Mouse (Mus musculus) cerebellum, postnatal 10 days (tissue): Measurements from ENCODE around the gene Grrp1.

Source experiments
- DNase-seq, 2 experiments: peaks; one replicate each; pipeline ENCODE4 v3.0.0; 2021; ENCODE audit warnings: mixed read lengths in 2 of 2

Grrp1 gene

DNA sequence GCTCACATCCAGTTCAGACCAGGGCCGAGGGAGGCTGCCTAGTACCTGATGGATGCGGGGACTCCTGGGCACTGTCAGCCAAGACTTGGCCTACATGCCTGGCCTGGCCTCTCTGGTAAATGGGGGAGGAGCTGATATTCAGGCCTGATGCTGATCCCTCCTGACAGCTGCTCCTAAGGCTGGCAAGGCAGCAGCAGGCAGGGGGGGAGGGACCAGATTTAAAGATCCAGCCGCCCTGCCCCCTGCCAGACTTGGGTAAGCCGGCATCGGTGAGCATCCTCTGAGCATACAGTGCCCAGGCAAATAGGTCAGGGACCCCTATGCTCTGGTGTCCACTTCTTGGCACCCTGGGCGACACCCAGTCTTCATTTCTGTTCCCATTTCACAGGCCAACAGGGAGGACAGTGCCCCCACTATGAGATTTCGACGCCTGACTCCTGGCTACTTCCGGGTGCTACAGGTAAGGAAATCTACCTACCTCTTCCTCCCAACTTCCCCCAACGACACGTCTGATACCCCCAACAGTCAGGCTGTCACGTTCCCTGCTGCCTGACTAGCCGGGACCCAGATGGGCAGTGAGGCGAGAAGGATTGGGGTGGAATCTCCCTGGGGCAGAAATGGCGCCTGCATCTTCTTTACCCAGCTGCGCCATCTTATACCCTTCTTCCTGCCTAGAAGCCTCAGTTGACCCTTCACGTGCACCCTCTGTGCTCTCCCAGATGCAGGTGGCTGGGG, 10.2 kb downstream of the Grrp1 start, which contains the start of gene E130218I03Rik:
TSS of gene E130218I03Rik (plus strand) at position 147 of the 735 bp plus-strand sequence.
- peak; percentile 67 to 79 for DNase-seq

GRCm38 (mm10) chr4:134238686-134239085, 15.2 kb downstream of the Grrp1 start:
- peak in 1 of 2 experiments; percentile 37 for DNase-seq

DNA sequence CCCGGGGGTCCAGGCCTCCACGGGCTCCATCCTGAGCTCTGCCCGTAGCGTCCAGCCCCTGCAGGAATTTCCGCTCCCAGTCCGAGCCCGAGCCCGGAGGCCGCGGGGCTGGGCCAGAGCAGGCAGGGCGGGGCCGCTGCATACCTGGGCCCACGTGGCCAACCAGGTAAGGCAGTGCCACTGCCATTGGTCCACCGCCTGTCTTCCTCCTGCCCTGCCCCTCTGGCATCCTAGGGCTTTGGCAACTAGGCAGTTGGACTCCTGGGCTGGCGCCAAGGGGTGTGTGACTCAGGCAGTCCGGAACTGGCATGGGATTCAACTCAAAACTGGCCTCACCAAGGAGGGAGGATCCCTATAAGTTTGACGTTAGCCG, 15.6 kb downstream of the Grrp1 start, which contains the start of gene Cnksr1:
TSS of gene Cnksr1 (minus strand) at position 121 of the 373 bp plus-strand sequence.
- peak; percentile 80 to 83 for DNase-seq

DNA sequence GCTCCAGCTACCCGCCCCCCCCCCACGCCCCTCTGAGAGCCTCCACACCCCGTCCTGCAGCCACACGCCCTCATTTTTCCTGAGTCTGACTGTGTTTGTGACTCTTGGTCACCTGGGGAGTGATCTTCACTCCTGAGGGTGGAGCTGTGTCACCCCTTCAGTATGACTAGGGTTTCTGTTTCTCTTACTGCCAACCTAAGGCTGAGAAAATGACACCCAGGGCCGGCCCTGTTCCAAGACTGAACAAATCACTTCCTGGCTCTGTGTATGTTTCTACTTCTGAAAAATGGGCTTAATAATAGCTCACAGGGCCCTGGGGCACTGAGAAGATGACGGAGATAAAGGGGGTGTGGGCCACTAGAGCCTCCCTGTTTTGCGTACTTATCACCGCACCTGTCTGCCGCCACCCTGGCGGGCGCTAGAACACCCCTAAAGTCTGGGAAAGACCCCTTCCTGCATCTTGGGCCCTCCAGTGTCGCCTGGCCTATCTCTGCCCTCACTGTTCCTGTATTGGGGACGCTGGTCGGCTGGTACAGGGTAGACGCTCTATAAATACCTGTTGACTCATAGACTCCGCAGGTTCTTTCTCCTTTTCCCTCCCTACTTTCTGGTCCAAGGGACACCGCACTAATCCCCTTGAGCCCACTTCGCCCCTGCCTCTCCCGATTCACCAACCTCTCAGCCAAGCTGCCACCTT, 16.2 kb downstream of the Grrp1 start:
- no peak for DNase-seq

DNA sequence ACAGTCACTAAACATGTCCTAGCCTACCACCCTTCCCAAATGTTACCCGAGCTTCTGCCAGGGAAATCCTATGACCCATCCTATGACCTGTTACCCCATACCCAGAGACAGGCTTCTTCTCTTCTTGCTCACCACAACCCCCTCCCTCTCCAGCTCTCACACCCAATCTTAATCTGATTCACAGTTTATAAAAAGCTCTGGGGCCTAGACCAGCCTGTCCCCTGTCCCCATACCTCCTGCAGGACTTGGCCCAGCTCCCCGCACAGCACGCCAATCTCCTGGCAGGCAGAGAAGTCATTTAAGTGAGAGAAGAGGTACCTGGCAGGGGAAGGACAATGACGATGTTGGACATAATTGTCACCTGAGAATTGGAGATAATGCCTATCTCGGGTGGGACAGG, 19.0 kb downstream of the Grrp1 start:
- peak in 1 of 2 experiments; percentile 10 for DNase-seq

- DNase-seq, result no peak
These were observed 23.5 kb downstream of the Grrp1 start for GRCm38 (mm10) chr4:134230431-134230830.

DNA sequence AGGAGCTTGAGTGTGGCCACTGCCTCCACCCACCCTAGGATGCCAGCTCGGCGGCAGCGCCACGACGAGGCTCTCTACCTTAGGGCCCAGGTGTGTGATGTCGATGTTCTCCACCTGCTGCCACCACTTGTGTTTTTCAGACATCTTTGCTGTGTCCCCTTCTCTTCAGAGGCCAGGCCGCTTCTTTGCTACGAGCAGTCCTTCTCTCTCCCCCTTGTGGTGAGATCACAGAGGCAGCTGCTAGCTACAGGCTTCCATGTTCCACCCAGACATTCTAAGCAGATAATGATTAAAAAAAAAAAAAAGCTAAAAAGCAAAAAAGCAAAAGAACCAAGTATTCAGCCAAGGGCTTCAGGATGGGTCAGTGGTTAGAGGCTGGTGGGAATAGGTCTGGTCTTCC, 26.7 kb downstream of the Grrp1 start, which contains the start of gene Catsper4:
TSS of gene Catsper4 (minus strand) at position 190 of the 400 bp plus-strand sequence.
- DNase-seq, result peak in 1 of 2 experiments; percentile 16

DNA sequence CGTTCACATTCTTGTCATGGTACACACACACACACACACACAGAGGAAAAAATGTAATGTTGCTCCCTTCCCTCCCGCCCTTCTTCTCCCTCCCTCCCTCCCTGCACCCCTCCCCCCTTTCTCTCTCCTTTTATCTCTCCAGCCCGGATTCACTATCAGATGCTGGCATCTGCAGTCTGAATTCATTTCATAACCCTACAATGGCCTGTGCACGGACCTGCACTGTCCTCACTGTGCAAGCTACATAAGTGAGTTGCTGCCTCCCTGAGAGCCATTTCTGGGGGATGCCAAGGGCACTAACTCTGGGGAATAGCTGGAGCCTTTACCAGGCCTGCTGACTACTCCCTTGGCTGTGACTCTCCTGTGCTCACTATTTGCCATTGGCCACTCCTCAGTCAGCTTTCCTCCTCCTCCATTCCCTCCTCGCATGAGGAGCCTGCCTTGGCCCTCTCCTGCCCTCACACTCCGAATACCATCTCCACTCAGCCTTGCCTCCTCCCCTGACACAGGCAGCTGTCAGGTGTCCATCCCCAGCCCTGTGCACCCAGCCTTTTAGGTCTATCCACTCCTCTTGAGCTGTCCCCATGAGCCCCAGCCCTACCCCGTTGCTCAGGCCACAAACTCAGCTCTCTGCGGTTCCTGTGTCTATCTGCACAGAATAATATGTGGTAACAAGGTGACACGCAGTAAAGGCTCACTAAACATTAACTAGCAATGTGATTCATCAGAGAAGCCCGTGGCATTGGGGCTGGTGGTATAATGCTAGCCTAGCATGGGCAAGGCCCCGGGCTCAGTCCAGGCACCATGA, 30.9 kb downstream of the Grrp1 start:
- DNase-seq, result no peak

DNA sequence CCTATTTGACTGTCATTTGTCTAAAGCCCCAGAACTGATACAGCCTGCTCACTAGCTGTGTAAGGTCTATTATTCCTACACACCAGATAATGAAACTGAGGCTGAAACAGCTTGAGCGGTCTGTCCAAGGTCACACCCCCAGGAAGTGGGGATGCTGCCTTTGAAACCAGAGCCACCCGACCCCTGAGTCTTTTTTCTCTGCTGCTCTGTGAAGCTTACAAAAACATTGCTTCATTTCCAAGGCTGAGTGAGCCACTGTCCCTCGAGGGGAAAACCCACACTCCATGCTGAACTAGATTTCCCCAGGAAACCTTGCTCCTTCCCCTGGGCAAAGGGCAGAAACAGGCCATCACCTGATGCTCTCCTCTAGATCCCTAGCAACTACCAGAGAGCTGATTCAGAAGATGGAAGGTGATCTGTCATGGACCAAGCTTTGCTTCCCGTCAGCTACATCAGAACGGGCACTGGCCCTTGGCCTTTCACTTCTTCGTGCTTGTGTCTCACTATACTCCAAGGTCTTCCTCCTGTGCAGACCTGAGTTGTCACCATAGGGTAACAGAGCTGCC, 47.3 kb downstream of the Grrp1 start:
- no peak for DNase-seq

DNA sequence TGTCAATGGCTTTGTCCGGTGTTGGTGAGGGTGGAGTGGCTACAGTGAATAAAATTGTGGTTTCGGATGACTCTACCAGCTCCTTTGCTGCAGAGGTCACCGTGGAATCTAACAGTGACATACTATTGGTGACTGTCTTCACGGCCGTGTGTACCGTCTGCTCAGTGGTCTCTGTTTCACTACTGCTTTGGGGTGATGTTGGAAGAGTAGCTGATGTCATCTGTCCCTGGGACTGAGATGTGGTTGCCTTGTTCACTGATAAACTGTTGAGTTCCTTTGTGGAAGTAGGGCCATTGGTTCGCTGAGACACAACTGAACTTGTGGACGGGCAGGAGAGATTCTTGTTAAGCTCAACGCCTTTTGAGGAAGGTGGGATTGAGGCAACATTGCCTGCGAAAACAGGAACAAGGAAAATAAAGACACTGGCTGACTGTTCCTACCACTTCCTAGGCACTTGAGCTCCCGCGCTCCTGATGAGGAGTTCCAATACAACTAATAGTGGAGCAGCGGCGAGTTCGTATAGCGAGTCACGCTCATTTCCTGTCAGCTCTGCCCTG, 50.5 kb downstream of the Grrp1 start:
- no peak for DNase-seq

- DNase-seq, result no peak
These were observed 51.0 kb downstream of the Grrp1 start, which contains the start of gene Gm7534 for GRCm38 (mm10) chr4:134202904-134203303. TSS of gene Gm7534 (minus strand) at chr4:134203004.
